Mouse (Mus musculus): ENCODE measurements around the gene Yif1a. TPM values are rescaled to one million over a fixed set of nuclear protein-coding genes. Genes with fewer than 3 reads are reported as not detected.

Gene Yif1a
- polyA plus RNA-seq, 1 experiment from 2014 or later: 111 TPM

GRCm38 (mm10) chr19:5049325-5049724, 39.0 kb upstream of the Yif1a start:
- H3K36me3 ChIP-seq (ENCODE audit: control insufficient read depth, insufficient read depth, low read length): peaks cover 37% of the 10 kb centered on the region
- DNase-seq (ENCODE audit: low spot score): no peak
- WGBS: 90% methylated on average over 6 of the region's 6 CpGs

GRCm38 (mm10) chr19:5050047-5050905, 38.1 kb upstream of the Yif1a start, which contains the start of gene Rin1:
Gene Rin1 (plus strand): TSS chr19:5050481.
- H3K9me3 ChIP-seq (ENCODE audit: control insufficient read depth, low read length): no peaks in the 10 kb centered on the region
- ATAC-seq (replicated peaks; ENCODE audit: low FRiP score, low TSS enrichment, low read depth) (peak; percentile 65), DNase-seq (ENCODE audit: low spot score) (peak; percentile 79)
- peak within 1 kb of the TSS; percentile 52 for H3K4me2 ChIP-seq (ENCODE audit: low read length)
- 20% methylated on average over 14 of the region's 14 CpGs for WGBS
- H3K27ac ChIP-seq (ENCODE audit: low read depth): no peak within 1 kb of the TSS; the same call in 1 of the 2 replicates
- peak within 1 kb of the TSS; percentile 32; the same call in 1 of the 2 replicates for H3K9ac ChIP-seq (ENCODE audit: low read length)
- peaks cover 9% of the 10 kb centered on the region for H3K4me1 ChIP-seq (replicated peaks; ENCODE audit: control insufficient read depth, insufficient read depth, low read length)
- H3K36me3 ChIP-seq (ENCODE audit: control insufficient read depth, insufficient read depth, low read length): peaks cover 37% of the 10 kb centered on the region
- H3K27me3 ChIP-seq (replicated peaks; ENCODE audit: control insufficient read depth, insufficient read depth, low read length): peaks cover 23% of the 10 kb centered on the region
- H3K4me3 ChIP-seq (ENCODE audit: low read depth, low read length): peak within 1 kb of the TSS; percentile 28

More at GRCm38 (mm10) chr19:5049325-5049724, 39.0 kb upstream of the Yif1a start:
- Histone ChIP-seq H3K4me3 (ENCODE audit: low read depth, low read length) (no peak overlapping the region), H3K27ac (ENCODE audit: low read depth) (no peak overlapping the region), H3K9ac (ENCODE audit: low read length) (no peak overlapping the region), H3K9me3 (ENCODE audit: control insufficient read depth, low read length) (no peaks in the 10 kb centered on the region), H3K4me2 (ENCODE audit: low read length) (no peak overlapping the region), H3K4me1 (replicated peaks; ENCODE audit: control insufficient read depth, insufficient read depth, low read length) (peaks cover 9% of the 10 kb centered on the region), H3K27me3 (replicated peaks; ENCODE audit: control insufficient read depth, insufficient read depth, low read length) (peaks cover 23% of the 10 kb centered on the region)
- no peak for ATAC-seq (replicated peaks; ENCODE audit: low FRiP score, low TSS enrichment, low read depth)

- DNase-seq (ENCODE audit: low spot score): no peak
- peak overlapping the region; percentile 32; the same call in 1 of the 2 replicates for H3K9ac ChIP-seq (ENCODE audit: low read length)
- no peak overlapping the region for H3K27ac ChIP-seq (ENCODE audit: low read depth)
Observed at GRCm38 (mm10) chr19:5051031-5051430, 37.3 kb upstream of the Yif1a start.

GRCm38 (mm10) chr19:5051515-5051914, 36.8 kb upstream of the Yif1a start:
- Histone ChIP-seq H3K4me3 (ENCODE audit: low read depth, low read length) (0 out of 2 replicates have a peak overlapping the region, but pooled peaks have one; percentile 28), H3K27me3 (replicated peaks; ENCODE audit: control insufficient read depth, insufficient read depth, low read length) (peaks cover 23% of the 10 kb centered on the region), H3K4me2 (ENCODE audit: low read length) (peak overlapping the region; percentile 52), H3K36me3 (ENCODE audit: control insufficient read depth, insufficient read depth, low read length) (peaks cover 33% of the 10 kb centered on the region), H3K9me3 (ENCODE audit: control insufficient read depth, low read length) (no peaks in the 10 kb centered on the region), H3K4me1 (replicated peaks; ENCODE audit: control insufficient read depth, insufficient read depth, low read length) (peaks cover 11% of the 10 kb centered on the region), H3K9ac (ENCODE audit: low read length) (no peak overlapping the region), H3K27ac (ENCODE audit: low read depth) (no peak overlapping the region)
- ATAC-seq (replicated peaks; ENCODE audit: low FRiP score, low TSS enrichment, low read depth): no peak
- no peak for DNase-seq (ENCODE audit: low spot score)
- WGBS: 59% methylated on average over 3 of the region's 3 CpGs

More at GRCm38 (mm10) chr19:5051031-5051430, 37.3 kb upstream of the Yif1a start:
- WGBS: 6% methylated on average over 17 of the region's 17 CpGs
- peak overlapping the region; percentile 52 for H3K4me2 ChIP-seq (ENCODE audit: low read length)
- H3K9me3 ChIP-seq (ENCODE audit: control insufficient read depth, low read length): no peaks in the 10 kb centered on the region
- H3K4me3 ChIP-seq (ENCODE audit: low read depth, low read length): peak overlapping the region; percentile 28
- H3K36me3 ChIP-seq (ENCODE audit: control insufficient read depth, insufficient read depth, low read length): peaks cover 37% of the 10 kb centered on the region
- H3K4me1 ChIP-seq (replicated peaks; ENCODE audit: control insufficient read depth, insufficient read depth, low read length): peaks cover 9% of the 10 kb centered on the region
- peaks cover 23% of the 10 kb centered on the region for H3K27me3 ChIP-seq (replicated peaks; ENCODE audit: control insufficient read depth, insufficient read depth, low read length)
- peak; percentile 59 for ATAC-seq (replicated peaks; ENCODE audit: low FRiP score, low TSS enrichment, low read depth)

GRCm38 (mm10) chr19:5052166-5052822, 36.0 kb upstream of the Yif1a start:
- H3K9me3 ChIP-seq (ENCODE audit: control insufficient read depth, low read length): no peaks in the 10 kb centered on the region
- 43% methylated on average over 25 of the region's 25 CpGs for WGBS
- DNase-seq (ENCODE audit: low spot score): no peak
- peaks cover 16% of the 10 kb centered on the region for H3K4me1 ChIP-seq (replicated peaks; ENCODE audit: control insufficient read depth, insufficient read depth, low read length)
- H3K9ac ChIP-seq (ENCODE audit: low read length): no peak overlapping the region
- H3K4me3 ChIP-seq (ENCODE audit: low read depth, low read length): no peak overlapping the region
- ATAC-seq (replicated peaks; ENCODE audit: low FRiP score, low TSS enrichment, low read depth): no peak
- no peak overlapping the region for H3K4me2 ChIP-seq (ENCODE audit: low read length)
- H3K27me3 ChIP-seq (replicated peaks; ENCODE audit: control insufficient read depth, insufficient read depth, low read length): peaks cover 23% of the 10 kb centered on the region
- H3K36me3 ChIP-seq (ENCODE audit: control insufficient read depth, insufficient read depth, low read length): peaks cover 25% of the 10 kb centered on the region
- no peak overlapping the region for H3K27ac ChIP-seq (ENCODE audit: low read depth)

- H3K4me3 ChIP-seq (ENCODE audit: low read depth, low read length): no peak overlapping the region
- peaks cover 23% of the 10 kb centered on the region for H3K27me3 ChIP-seq (replicated peaks; ENCODE audit: control insufficient read depth, insufficient read depth, low read length)
- WGBS: 64% methylated on average over 17 of the region's 17 CpGs
- no peaks in the 10 kb centered on the region for H3K9me3 ChIP-seq (ENCODE audit: control insufficient read depth, low read length)
- DNase-seq (ENCODE audit: low spot score) (no peak), ATAC-seq (replicated peaks; ENCODE audit: low FRiP score, low TSS enrichment, low read depth) (no peak)
- no peak overlapping the region for H3K27ac ChIP-seq (ENCODE audit: low read depth)
- no peak overlapping the region for H3K9ac ChIP-seq (ENCODE audit: low read length)
- H3K36me3 ChIP-seq (ENCODE audit: control insufficient read depth, insufficient read depth, low read length): peaks cover 20% of the 10 kb centered on the region
- H3K4me2 ChIP-seq (ENCODE audit: low read length): no peak overlapping the region
- H3K4me1 ChIP-seq (replicated peaks; ENCODE audit: control insufficient read depth, insufficient read depth, low read length): peaks cover 16% of the 10 kb centered on the region
Observed at GRCm38 (mm10) chr19:5052853-5053252, 35.5 kb upstream of the Yif1a start.

GRCm38 (mm10) chr19:5053909-5054308, 34.4 kb upstream of the Yif1a start:
- Histone ChIP-seq H3K9me3 (ENCODE audit: control insufficient read depth, low read length) (no peaks in the 10 kb centered on the region), H3K4me2 (ENCODE audit: low read length) (no peak overlapping the region), H3K4me3 (ENCODE audit: low read depth, low read length) (no peak overlapping the region), H3K27me3 (replicated peaks; ENCODE audit: control insufficient read depth, insufficient read depth, low read length) (peaks cover 23% of the 10 kb centered on the region), H3K36me3 (ENCODE audit: control insufficient read depth, insufficient read depth, low read length) (0 out of 2 replicates have a peak, but pooled peaks cover 10% of the 10 kb centered on the region), H3K27ac (ENCODE audit: low read depth) (no peak overlapping the region), H3K9ac (ENCODE audit: low read length) (no peak overlapping the region), H3K4me1 (replicated peaks; ENCODE audit: control insufficient read depth, insufficient read depth, low read length) (peaks cover 25% of the 10 kb centered on the region)
- 21% methylated on average over 9 of the region's 9 CpGs for WGBS
- ATAC-seq (replicated peaks; ENCODE audit: low FRiP score, low TSS enrichment, low read depth): no peak
- DNase-seq (ENCODE audit: low spot score): peak; percentile 81

- no peaks in the 10 kb centered on the region for H3K36me3 ChIP-seq (ENCODE audit: control insufficient read depth, insufficient read depth, low read length)
- 8% methylated on average over 6 of the region's 6 CpGs for WGBS
- peaks cover 40% of the 10 kb centered on the region for H3K4me1 ChIP-seq (replicated peaks; ENCODE audit: control insufficient read depth, insufficient read depth, low read length)
- no peak overlapping the region for H3K27ac ChIP-seq (ENCODE audit: low read depth)
- DNase-seq (ENCODE audit: low spot score): peak; percentile 82
- peak; percentile 38; the same call in 1 of the 2 replicates for ATAC-seq (replicated peaks; ENCODE audit: low FRiP score, low TSS enrichment, low read depth)
- no peaks in the 10 kb centered on the region for H3K9me3 ChIP-seq (ENCODE audit: control insufficient read depth, low read length)
- H3K4me3 ChIP-seq (ENCODE audit: low read depth, low read length): no peak overlapping the region
- H3K4me2 ChIP-seq (ENCODE audit: low read length): peak overlapping the region; percentile 15; the same call in 1 of the 2 replicates
- peaks cover 17% of the 10 kb centered on the region for H3K27me3 ChIP-seq (replicated peaks; ENCODE audit: control insufficient read depth, insufficient read depth, low read length)
- no peak overlapping the region for H3K9ac ChIP-seq (ENCODE audit: low read length)
Observed at GRCm38 (mm10) chr19:5056251-5056650, 32.1 kb upstream of the Yif1a start.
